Mouse (Mus musculus) urinary bladder, postnatal 10 days (tissue): ENCODE data around the gene Nudt3.
A peak's percentile ranks its signal among the peaks of the same experiment; 100 is the strongest.
"Not testable (repeated sequence)": the region's sequence is repeated elsewhere in the genome, so short reads cannot be mapped to it uniquely, and the experiment has no call there.

Experiments
- DNase-seq: peaks from one replicate; pipeline ENCODE4 v3.0.0; 2022; ENCODE audit warnings: low spot score

The Nudt3 gene

DNA sequence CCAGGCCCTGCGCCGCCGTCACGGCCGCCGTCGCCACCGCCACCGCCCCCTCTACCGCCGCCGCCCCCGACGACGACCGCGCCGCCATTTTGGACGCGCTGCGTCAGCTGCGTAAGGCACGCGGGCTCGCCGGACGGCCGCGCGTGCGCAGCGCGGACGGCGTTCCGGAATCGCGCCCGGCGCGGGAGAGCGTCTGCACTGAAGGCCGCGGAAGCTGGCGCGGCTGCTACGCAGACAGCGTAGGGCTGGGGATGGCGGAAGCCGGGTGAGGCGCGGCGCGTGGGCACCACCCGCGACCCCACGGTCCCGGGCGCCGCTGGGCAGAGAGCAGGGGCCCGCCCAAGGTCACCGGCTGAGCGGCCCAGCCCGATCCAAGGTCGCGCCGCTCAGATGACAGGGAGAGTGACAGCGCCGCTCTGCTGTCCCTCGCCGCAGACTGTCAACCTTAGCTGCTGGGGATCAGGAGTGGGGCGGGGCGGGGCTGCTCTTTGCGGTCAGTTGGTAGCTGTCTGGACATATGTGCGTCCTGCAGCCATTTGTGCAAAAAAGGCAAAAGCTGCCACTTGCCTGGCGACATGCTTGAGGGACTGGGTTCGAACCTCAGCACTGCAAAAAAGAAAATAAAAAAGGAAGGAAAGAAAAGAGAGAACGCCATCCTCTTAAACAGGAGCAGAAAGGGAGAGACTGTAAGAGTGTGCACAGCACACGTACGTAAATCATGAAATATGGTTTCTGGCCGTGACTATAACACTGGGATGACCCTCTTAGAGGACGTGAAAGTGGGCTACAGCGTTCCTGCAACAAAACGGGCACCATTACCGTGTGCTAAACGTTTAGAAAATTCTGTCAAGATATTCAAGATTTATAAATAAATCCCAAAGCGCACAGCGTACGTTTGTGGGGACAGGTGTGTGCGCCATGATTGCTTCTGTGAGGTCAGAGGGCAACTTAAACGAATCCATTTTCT lies at the start of gene Nudt3:
Gene Nudt3 (minus strand): TSS at position 136 of the 967 bp plus-strand sequence.
- DNase-seq = peak; percentile 57

DNA sequence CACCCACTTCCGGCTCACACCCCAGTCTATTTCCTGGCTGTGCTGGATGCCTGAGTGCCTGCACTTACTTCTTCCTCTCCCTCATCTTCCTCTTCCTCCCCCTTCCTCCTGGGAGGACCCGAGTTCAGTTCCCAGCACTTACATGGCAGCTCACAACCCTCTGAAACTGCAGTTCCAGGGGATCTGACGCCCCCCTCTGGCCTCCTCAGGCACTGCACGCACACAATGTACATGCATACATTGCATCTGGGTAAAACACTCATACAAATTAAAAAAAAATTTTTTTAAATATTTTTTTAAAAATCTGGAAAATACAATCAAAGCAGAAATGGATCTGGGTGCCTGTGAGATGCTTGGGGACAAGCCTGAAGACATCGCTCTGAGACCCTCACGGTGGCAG lies 48.4 kb upstream of the Nudt3 start:
- DNase-seq = no peak

DNA sequence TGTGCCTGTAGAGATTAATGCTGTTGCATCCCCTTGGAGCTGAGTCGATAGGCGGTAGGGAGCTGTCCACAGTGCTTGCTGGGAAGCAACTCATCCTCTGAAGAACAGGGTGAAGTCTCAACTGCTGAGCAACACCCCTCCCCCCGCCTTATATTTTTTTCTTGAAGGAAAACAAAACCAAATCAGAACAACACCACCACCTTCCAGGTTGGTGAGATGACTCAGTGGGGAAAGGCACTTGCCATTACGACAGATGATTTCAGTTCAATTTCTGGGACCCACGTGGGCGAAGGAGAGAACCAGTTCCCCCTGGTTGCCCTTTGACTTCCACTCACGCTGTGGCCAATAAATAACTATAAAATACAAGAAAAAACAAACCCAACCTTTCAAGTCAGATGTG lies 35.5 kb upstream of the Nudt3 start:
- DNase-seq = no peak

DNA sequence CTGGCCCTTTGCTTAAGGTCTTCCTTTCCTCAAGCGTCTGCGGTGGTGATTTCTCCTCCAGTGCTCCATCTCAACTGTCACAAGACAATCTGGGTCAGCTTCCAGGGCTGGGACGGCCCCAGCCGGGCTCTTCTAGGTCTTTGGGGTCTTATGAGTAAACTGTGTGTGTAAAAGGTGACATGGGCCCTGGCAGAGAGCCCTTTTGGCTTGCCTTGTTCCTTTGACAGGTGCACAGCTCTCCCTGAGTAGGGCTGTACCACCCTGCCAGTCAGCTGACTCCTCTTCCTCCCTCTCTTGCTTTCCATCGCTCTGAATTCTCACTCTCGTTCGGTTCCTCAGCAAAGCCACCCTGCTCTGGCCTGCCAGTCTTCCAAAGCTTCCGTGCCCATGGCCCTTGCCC lies 33.8 kb upstream of the Nudt3 start:
- no peak for DNase-seq

DNA sequence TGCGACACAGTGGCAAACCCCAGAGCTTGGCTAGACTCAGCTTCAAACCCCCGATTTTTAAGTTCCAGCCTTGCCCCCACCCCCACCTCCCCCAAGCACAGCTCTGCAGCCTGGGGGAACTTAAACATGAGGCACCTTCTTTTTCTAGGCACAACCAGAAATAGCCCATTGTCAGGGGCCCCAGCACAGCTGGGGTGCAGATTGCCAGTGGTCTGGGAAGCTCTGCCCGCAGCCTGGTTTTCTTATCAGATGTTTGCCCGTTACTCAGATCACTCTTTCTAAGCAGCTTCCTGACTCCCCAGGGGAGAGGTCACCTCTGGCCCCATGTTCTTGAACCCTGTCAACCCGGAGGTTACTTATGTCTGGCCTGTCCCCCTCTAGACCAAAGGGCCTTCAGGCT lies 33.1 kb upstream of the Nudt3 start:
- no peak for DNase-seq

DNA sequence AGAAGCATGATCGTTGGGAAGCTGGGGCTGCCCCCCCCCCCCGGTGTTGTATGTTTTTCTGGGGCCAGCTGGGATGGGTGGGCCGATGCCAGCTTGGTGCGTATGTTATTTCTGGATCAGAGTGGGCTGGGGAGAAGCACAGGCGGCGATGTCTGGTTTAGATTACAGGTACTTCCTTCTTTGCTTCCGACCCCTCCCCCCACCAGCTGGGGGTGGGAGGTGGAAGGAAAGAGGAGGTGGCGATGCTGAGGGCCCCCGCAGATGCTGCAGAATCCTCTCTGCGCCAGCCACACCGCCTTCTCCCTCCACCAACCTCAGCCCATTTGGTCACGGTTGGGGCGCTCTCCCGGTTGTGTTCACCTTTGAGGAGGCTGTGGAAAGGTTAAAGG lies 32.7 kb upstream of the Nudt3 start:
- no peak for DNase-seq

DNA sequence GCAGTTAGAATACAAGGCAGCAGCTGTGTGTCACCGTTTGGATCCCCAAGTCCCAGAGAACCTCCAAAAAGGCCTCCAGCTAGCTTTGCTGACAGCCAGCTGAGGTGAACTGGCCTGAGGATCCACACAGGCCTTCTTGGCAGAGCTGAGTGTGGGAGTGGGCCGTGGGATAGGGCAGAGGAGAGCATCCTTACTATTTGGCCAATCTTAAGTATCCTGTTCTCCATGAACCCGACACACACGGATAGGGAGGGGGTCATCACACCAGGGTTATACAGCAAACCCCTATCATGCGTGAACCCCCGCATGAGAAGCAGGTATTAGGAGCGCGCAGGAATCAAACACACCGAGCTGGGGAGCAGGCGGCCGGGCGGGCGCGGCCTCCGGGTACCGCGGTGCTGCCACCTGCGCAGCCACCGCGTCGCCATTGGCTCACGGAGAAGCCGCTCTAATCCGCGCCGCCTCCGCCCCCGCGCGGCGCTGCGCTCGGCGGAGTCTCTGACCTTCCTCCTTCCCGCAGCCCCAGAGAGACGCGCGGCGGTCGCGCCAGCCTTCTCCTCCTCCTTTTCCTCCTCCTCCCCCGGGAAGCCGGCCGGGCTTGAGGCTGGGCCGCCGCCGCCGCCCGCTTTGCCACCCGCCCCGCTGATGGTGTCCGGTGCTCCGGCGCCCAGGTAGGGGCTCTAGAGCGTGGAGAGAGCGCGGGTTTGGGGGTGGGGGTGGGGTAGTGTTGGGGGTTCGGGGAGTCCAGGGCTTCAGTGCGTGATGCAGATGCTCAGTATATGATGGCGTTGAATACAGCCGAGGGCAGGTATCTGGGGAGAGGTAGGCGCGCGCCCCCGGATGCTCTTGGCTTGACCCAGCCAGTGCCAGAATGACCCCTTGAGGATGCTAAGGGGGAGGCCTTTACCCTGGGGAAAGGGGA lies 32.1 kb upstream of the Nudt3 start, which contains the start of gene Pacsin1:
Gene Pacsin1 (plus strand): TSS at position 421 of the 922 bp plus-strand sequence.
- DNase-seq = no peak

DNA sequence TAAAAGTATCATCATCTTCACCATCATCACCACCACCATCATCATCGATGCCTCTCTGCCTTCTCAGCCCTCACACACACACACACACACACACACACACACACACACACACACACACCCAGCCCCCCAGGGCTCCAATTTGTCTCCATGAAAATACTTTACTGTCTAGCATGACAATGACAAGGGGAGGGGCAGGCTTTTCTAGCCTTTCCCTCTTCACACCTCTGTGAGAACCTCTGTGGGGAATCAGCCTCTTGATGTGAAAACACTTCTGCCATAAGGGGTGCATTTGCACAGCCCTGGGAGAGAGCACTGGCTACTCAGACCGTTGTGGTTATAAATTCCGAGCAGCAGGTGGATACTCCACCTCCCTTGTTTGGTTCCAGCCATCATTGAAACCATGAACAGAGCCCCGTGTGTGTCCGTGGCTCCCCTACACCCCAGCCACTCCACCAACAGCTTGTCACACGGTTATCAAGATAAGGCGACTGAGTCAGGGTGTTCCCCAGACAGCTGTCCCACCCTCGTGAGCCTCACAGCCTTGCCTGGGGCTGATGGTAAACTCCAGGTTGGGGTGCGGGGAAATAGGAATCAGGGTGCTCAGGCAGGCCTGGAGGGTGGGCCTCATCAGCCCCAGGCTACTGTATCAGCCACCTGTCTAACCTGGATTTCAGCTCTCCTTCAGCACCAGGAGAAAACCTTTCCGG lies 30.1 kb upstream of the Nudt3 start:
- DNase-seq = no peak

DNA sequence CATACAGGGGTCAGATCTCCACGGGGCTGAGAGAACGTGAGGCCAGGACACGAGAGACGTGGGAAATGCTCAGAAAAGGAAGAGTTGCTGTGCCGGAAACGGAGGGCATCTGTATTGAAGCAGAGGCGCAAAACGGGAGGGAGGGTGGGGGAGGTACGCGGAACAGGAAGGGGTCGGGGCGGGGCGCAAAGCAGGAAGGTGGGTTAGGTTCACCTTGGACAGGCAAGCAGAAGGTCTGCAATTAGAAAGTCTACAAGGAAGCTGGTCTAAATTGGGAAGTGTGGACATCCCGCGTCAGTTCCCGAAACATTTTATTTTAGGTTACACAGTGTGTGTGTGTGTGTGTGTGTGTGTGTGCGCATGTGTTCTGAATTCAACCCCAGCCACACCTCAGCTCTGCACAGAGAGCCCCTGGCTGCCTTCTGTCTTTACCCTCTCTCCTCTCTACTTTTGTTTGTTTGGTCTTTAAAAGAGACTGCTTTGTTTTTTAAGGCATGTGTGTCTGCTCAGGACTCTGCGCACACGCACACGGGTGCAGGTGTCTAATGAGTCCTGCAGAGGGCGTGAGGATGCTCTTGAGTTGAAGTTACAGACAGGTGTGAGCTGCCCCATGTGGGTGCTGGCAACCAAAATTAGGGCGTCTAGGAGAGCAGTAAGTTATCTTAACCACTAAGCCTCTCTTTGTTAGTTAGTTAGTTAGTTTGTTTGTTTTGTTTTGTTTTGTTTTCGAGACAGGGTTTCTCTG lies 28.9 kb upstream of the Nudt3 start:
- no peak for DNase-seq

DNA sequence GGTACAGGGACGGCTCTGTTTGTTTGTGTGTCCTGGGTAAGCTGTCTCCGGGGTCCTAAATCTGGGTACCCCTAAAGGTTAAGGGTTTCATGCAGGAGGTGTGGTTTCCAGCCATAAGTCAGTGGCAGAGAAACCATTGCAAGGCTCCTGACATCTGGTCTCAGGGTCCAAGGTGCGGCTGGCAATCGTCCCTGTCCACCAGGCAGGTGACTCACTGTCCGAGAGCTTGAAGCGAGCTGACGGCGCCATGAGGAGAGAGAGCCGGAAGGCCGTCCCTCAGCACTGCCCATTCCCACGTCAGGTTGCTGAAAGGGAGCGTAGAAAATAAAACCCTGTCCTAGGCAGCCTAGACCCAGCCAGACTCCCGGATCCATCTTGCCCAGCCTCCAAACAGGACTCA lies 27.3 kb upstream of the Nudt3 start:
- DNase-seq = no peak

DNA sequence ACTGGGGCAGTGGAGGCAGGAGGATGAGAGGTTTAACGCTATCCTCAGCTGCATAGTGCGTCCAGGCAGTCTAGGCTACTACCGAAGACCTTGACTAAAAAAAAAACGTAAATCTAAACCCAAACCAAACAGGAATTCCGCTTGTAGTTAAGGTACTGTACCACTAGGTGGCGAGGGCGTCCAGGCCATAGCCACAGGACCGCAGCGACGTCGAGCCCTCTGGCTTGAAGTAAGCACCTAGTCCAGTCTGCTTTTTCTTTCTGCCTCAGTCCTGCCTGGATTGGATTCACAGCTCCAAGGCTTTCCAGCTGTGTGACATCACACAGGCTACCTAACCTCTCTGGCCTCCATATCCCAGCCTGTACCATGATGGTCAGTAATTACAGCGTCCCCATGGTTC lies 26.9 kb upstream of the Nudt3 start:
- no peak for DNase-seq

DNA sequence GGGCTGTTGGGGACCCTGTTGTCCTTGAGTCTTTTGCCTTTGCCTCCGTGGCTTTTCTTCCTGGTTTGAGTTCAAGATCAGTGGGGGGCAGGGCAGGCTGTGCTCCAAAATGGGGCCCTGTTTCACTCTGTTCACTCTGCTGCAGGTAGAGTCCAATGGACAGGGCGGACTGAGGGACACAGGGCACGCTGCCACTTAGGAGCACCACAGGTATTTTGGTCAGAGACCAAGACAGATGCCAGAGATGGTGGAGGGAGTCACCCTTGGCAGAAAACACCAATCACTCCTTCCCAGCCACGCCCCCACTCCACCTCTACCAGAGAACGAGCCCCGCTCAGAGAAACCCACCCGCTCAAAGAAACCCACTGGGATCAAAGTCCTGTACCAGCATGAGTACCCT lies 22.5 kb upstream of the Nudt3 start:
- DNase-seq = no peak

DNA sequence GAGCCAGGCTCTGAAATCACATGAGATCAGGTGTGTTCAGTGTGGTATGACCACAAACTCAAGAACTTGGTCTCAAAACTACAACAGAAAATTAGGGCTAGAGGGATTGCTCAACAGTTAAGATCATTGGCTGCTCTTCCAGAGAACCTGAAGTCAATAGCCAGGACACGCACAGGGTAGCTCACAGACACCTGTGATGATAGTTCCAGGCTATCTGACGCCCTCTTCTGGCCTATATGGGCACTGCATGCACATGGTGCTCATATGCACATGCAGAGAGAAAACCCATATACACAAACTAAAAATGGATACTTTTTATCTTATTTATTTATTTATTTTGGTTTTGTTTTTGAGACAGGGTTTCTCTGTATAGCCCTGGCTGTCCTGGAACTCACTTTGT lies 21.3 kb upstream of the Nudt3 start:
- no peak for DNase-seq

DNA sequence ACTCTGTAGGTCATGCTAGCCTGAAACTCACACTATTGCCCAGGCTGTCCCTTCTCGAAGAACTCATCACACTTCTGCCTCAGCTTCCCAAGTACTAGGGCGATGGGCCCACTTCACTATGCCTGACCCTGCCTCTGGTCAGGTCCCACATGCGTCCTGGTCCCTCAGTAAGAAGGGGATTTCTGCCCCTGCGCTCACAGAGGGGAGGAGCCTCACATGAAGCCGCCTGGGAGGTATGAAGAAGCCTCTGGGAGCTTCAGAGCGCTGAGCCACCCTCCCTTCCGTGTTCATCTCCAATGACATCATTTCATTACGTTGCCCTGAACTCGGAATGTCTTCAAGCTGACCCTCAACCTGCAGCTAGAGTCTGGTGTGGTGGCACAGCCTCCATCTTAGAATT lies 20.5 kb upstream of the Nudt3 start:
- DNase-seq = no peak

DNA sequence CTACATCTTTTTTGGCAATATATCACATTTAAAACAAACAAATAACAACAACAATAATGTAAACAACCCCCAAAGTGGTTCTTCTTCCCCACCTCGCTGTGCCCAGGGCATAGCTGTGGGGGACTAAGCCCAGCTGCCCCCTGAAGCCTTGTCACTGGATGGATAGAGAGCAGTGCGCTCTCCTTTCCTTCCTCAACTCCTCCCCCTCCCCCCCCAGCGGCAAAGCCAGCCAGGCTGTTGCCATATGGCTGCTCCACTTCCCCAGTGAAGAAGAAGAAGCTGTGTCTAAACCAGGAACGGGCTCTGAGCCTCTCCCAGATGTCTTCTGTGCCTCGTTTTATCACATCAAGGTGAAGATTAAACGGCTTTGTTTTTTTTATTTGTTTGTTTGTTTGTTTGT lies 19.8 kb upstream of the Nudt3 start:
- DNase-seq = no peak

DNA sequence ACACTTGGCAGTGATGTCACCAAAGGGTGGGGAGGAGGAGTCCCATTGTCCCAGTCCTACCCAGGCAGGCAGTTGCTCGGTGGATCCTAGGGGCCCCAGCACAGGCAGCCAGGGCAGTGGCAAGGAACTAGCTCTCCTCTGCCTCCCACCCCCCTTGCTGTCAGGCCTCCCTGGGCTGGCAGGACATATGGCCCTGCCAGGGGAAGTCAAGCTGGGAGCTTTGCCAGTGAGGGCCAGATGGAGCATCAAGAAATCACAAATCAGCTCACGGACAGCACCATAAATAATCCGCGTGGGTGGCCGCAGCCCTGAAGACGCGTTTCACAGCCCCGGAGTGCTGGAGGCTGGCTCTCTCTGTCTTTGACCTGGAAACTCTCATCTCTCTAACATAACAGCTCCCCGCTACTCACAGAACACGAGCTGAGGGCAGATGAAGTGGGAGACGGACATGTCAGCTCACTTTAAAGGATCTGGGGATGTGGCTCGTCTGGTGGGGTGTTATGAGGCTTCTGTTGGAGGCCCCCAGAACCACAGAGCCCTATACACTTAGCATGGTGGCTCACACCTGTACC lies 19.3 kb upstream of the Nudt3 start:
- no peak for DNase-seq

DNA sequence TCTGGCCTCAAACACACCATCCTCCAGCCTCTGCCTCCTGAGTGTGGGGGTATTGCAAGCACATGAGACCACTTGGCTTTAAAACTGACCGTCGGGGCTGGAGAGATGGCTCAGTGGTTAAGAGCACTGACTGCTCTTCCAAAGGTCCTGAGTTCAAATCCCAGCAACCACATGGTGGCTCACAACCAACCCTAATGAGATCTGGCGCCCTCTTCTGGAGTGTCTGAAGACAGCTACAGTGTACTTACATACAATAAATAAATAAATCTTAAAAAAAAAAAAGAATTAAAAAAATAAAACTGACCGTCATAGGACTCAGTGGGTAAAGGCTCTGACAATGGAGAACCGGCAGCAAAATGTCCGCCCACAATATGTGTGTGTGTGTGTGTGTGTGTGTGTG lies 16.6 kb upstream of the Nudt3 start:
- not testable (repeated sequence) for DNase-seq

DNA sequence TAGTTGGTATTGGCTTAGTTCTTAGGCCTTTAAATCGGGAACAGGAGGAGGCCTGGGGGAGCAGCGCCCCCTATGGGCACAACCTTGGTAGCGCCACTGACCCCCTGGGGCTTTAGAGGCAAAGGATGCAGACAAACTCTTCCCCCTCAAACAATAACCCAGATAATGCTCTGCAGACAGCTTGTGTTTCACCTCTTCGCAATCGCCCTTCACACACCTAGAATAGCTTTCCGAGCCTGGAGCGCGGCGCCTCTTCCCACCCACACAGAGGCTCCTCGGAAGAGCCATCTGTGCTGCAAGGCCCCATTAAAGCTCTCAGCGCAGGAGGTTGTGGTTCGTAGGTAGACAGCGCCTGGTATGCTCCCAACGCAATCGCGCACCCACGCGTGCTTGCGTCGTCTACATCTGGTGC lies 15.6 kb upstream of the Nudt3 start:
- DNase-seq = no peak

DNA sequence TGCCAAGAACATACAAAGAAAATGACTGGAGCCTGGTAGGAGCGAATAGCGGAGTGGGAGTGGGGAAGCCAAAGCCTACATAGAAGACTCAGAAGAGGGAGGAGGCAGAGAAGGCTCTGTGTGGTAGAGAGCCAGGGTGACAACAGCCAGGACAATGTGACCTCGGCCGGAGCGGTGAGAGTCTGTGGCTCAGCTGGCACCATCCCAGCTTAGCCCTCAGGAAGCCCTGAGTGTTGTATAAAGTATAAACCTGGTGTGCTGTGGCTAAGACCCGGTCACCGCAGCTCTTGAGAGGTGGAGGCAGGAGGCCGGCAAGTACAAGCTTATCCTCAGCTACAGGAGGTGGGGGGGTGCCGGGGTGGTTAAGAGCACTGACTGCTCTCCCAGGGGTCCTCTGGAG lies 14.0 kb upstream of the Nudt3 start:
- no peak for DNase-seq

DNA sequence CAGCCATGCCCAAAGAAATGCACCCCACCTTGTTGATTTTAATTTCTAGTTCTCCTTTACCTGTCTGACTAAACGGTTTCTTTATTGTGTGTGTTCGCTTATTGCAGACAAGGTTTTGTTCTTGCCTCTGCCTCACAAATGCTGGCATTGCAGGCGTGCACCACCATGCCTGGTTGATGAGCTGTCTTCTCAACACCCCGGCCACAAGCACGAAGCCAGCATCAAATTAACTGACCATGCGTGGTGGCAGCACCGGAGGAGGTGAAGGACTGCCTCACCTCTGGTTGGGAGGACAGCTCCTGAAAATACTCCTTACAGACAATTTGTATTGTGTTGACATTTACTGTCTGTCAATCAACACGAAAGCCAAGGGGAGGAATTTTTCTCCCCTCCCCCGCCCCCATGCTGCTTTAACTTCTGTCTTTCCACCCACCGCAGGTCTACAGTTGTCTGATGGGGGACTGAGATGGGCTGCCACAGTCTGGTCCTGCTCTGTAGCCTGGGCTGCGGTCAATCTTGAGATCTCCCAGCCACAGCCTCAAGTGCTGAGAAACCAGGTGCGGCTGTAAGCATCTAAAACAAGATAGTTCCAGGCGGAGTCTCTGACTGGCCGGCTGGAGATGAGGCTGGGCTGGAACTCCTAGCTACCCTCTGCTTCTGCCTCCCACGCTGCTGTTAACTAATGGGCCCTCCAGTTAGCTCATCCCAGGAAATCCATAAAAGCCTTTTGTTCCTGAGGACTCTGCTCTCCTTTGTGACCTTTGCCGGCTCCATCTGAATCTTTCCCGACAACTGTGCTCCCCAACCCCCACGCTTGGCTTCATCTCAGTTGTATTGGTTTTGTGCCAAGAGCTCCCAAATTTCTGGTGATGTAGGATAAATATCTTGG lies 13.1 kb upstream of the Nudt3 start, which contains the start of gene Rps10:
Gene Rps10 (minus strand): TSS at position 538 of the 889 bp plus-strand sequence.
- no peak for DNase-seq
